Mouse (Mus musculus) MEL (cell line): ENCODE data around the gene Ptk7. TPM values are rescaled to one million over a fixed set of nuclear protein-coding genes. Genes with fewer than 3 reads are reported as not detected.

Source experiments
- DNase-seq: peaks from one replicate; pipeline ENCODE4 v3.0.0; 2011; ENCODE audit warnings: low read depth, low spot score
- H3K27ac ChIP-seq: 2 replicates; pipeline ENCODE4 v1.5.1; 2012; ENCODE audit warnings: low read depth, mild to moderate bottlenecking, control low read depth, low read length, moderate library complexity; ENCODE audit not compliant: control insufficient read depth
- H3K27me3 ChIP-seq, 2 experiments: fragments of 150-350 bp in 1 of 2; sonication (generic) in 1 of 2; 2 replicates each; pipeline ENCODE4 v1.6.1; 2012; ENCODE audit warnings: low read length in 2 of 2, mild to moderate bottlenecking in 2 of 2, improper control_type of control experiment in 1 of 2, moderate library complexity in 1 of 2; ENCODE audit not compliant: insufficient read depth in 2 of 2, control insufficient read depth in 1 of 2
- H3K36me3 ChIP-seq, 2 experiments: 2 replicates each; pipeline ENCODE4 v1.6.1; 2012 to 2014; ENCODE audit warnings: low read length in 2 of 2, improper control_type of control experiment in 1 of 2, inconsistent platforms in 1 of 2, mild to moderate bottlenecking in 1 of 2; ENCODE audit not compliant: insufficient read depth in 2 of 2, control insufficient read depth in 1 of 2
- H3K4me1 ChIP-seq, 2 experiments: fragments of 150-350 bp in 1 of 2; sonication (generic) in 1 of 2; 2 replicates each; pipeline ENCODE4 v1.6.1; 2012; ENCODE audit warnings: low read length in 2 of 2, improper control_type of control experiment in 1 of 2, mild to moderate bottlenecking in 1 of 2; ENCODE audit not compliant: insufficient read depth in 2 of 2, control insufficient read depth in 1 of 2
- H3K4me3 ChIP-seq, 2 experiments: fragments of 150-350 bp in 1 of 2; sonication (generic) in 1 of 2; 2 replicates each; pipeline ENCODE4 v1.5.1; 2012; ENCODE audit warnings: low read depth in 2 of 2, low read length in 2 of 2, mild to moderate bottlenecking in 2 of 2, moderate library complexity in 2 of 2, control low read depth in 1 of 2, improper control_type of control experiment in 1 of 2; ENCODE audit not compliant: control insufficient read depth in 1 of 2, insufficient read depth in 1 of 2
- H3K79me2 ChIP-seq: 2 replicates; pipeline ENCODE4 v1.6.1; 2012; ENCODE audit warnings: mild to moderate bottlenecking, low read length, moderate library complexity; ENCODE audit not compliant: control insufficient read depth, poor library complexity, insufficient read depth
- H3K9ac ChIP-seq: 2 replicates; pipeline ENCODE4 v1.6.1; 2012; ENCODE audit warnings: low read depth, mild to moderate bottlenecking, control low read depth, low read length, moderate library complexity; ENCODE audit not compliant: control insufficient read depth, poor library complexity, severe bottlenecking
- H3K9me3 ChIP-seq: fragments of 150-350 bp; sonication (generic); replicated peaks from 2 replicates; pipeline ENCODE4 v1.6.1; 2012; ENCODE audit warnings: mild to moderate bottlenecking, low read length, improper control_type of control experiment, moderate library complexity; ENCODE audit not compliant: insufficient read depth
- CHD1 ChIP-seq: IDR thresholded peaks from 2 replicates; pipeline ENCODE4 v1.6.1; 2012; ENCODE audit warnings: low read depth, mild to moderate bottlenecking, inconsistent platforms, low read length, improper control_type of control experiment
- CTCF ChIP-seq, 3 experiments: IDR thresholded peaks in 2 of 3; conservative IDR thresholded peaks in 1 of 3; 2 replicates each; pipeline ENCODE4 v1.5.1; 2011 to 2012; ENCODE audit warnings: low read length in 3 of 3, low read depth in 2 of 3, mild to moderate bottlenecking in 2 of 3, improper control_type of control experiment in 1 of 3, inconsistent platforms in 1 of 3, mixed read lengths in 1 of 3, moderate library complexity in 1 of 3; ENCODE audit not compliant: control insufficient read depth in 1 of 3, insufficient read depth in 1 of 3, poor library complexity in 1 of 3, severe bottlenecking in 1 of 3
- E2F4 ChIP-seq: IDR thresholded peaks from 2 replicates; pipeline ENCODE4 v1.6.1; 2011; ENCODE audit warnings: low read depth, low read length, improper control_type of control experiment, borderline replicate concordance
- ELF1 ChIP-seq: IDR thresholded peaks from 2 replicates; pipeline ENCODE4 v1.6.1; 2014; ENCODE audit warnings: low read depth, mild to moderate bottlenecking, inconsistent platforms, low read length, improper control_type of control experiment, moderate library complexity
- GATA1 ChIP-seq: IDR thresholded peaks from 2 replicates; pipeline ENCODE4 v1.6.1; 2011; ENCODE audit warnings: low read depth, low read length, improper control_type of control experiment
- JUND ChIP-seq: IDR thresholded peaks from 2 replicates; pipeline ENCODE4 v1.6.1; 2011; ENCODE audit warnings: low read depth, mild to moderate bottlenecking, improper control_type of control experiment, low read length
- KAT2A ChIP-seq: conservative IDR thresholded peaks from 2 replicates; pipeline ENCODE4 v1.6.1; 2012; ENCODE audit warnings: low read depth, low read length, improper control_type of control experiment, inconsistent platforms
- MAZ ChIP-seq: IDR thresholded peaks from 2 replicates; pipeline ENCODE4 v1.6.1; 2012; ENCODE audit warnings: low read depth, mild to moderate bottlenecking, inconsistent platforms, low read length, improper control_type of control experiment
- MYB ChIP-seq: IDR thresholded peaks from 2 replicates; pipeline ENCODE4 v1.6.1; 2011; ENCODE audit warnings: mild to moderate bottlenecking, low read depth, low read length, improper control_type of control experiment
- MYC ChIP-seq: IDR thresholded peaks from 2 replicates; pipeline ENCODE4 v1.6.1; 2011; ENCODE audit warnings: low read depth, mild to moderate bottlenecking, low read length, improper control_type of control experiment, moderate library complexity
- POLR2AphosphoS5 ChIP-seq: IDR thresholded peaks from 2 replicates; pipeline ENCODE4 v1.6.1; 2012; ENCODE audit warnings: low read depth, borderline replicate concordance, mild to moderate bottlenecking, inconsistent platforms, low read length, moderate library complexity, mixed read lengths
- RCOR1 ChIP-seq: IDR thresholded peaks from 2 replicates; pipeline ENCODE4 v1.6.1; 2012; ENCODE audit warnings: low read depth, mild to moderate bottlenecking, inconsistent platforms, low read length, improper control_type of control experiment
- SMC3 ChIP-seq: IDR thresholded peaks from 2 replicates; pipeline ENCODE4 v1.6.1; 2011; ENCODE audit warnings: low read depth, low read length, improper control_type of control experiment
- TAL1 ChIP-seq: IDR thresholded peaks from 2 replicates; pipeline ENCODE4 v1.6.1; 2012; ENCODE audit warnings: mild to moderate bottlenecking, inconsistent platforms, low read length, moderate library complexity, mixed read lengths
- USF2 ChIP-seq, 2 experiments: IDR thresholded peaks; 2 replicates each; pipeline ENCODE4 v1.6.1; 2011 to 2012; ENCODE audit warnings: improper control_type of control experiment in 2 of 2, low read length in 2 of 2, borderline replicate concordance in 1 of 2, inconsistent platforms in 1 of 2, low read depth in 1 of 2, mild to moderate bottlenecking in 1 of 2; ENCODE audit not compliant: insufficient read depth in 1 of 2
- ZKSCAN1 ChIP-seq: IDR thresholded peaks from 2 replicates; pipeline ENCODE4 v1.6.1; 2012; ENCODE audit warnings: low read depth, mild to moderate bottlenecking, inconsistent platforms, low read length, improper control_type of control experiment, moderate library complexity
- polyA plus RNA-seq, 2 experiments: library from polyadenylated mRNA; stranded (reverse) in 1 of 2; unstranded in 1 of 2; fragments of >175 nt in 1 of 2; fragments of >200 nt in 1 of 2; gene quantifications; 2 replicates each; pipeline versions ENCODE4 v1.2.1 to v1.2.4; 2012; ENCODE audit warnings: low replicate concordance in 2 of 2, low read depth in 1 of 2; ENCODE audit not compliant: insufficient read length in 2 of 2, insufficient read depth in 1 of 2, missing spikeins in 1 of 2
- total RNA-seq: library from RNA; depleted of rRNA; stranded (reverse); fragments of 300-350 nt; gene quantifications from 2 replicates; pipeline ENCODE4 v1.2.3, GENCODE M21; 2012

Gene Ptk7
- total and polyA plus RNA-seq, 3 experiments, result 0.04 to 0.10 TPM; not detected in 1

- Histone ChIP-seq H3K27me3 (peaks cover 0 to 2% of the 10 kb centered on the region in 2 experiments; a peak in 2 of 4 replicates), H3K27ac (no peak overlapping the region), H3K9ac (no peak overlapping the region), H3K4me1 (no peaks in the 10 kb centered on the region), H3K36me3 (no peaks in the 10 kb centered on the region), H3K4me3 (no peak overlapping the region), H3K79me2 (no peaks in the 10 kb centered on the region), H3K9me3 (no peaks in the 10 kb centered on the region)
- TF ChIP-seq KAT2A (no peak), ZKSCAN1 (no peak), POLR2AphosphoS5 (no peak), JUND (no peak), MYB (no peak)
- DNase-seq, result no peak
Observed at GRCm38 (mm10) chr17:46571005-46571404, 58.3 kb downstream of the Ptk7 start.

- no peak overlapping the region for H3K4me3 ChIP-seq
- TF ChIP-seq CHD1 (no peak), ELF1 (no peak), MAZ (no peak), SMC3 (no peak), RCOR1 (no peak), GATA1 (no peak), MYC (no peak), CTCF (IDR thresholded peaks at IDR 0.05 in 2 of 3, conservative IDR thresholded peaks at IDR 0.05 in 1 of 3; ENCODE audit: control insufficient read depth in 1 of 3, insufficient read depth in 1 of 3, low read depth in 2 of 3, low read length in 3 of 3, poor library complexity in 1 of 3, severe bottlenecking in 1 of 3) (no peak), TAL1 (no peak), USF2 (IDR thresholded peaks at IDR 0.05; ENCODE audit: borderline replicate concordance in 1 of 2, insufficient read depth in 1 of 2, low read depth in 1 of 2, low read length in 2 of 2) (no peak), E2F4 (no peak)
Observed at GRCm38 (mm10) chr17:46559146-46559545, 70.2 kb downstream of the Ptk7 start.

More at GRCm38 (mm10) chr17:46559146-46559545, 70.2 kb downstream of the Ptk7 start:
- H3K27ac ChIP-seq, result no peak overlapping the region
- H3K9ac ChIP-seq, result no peak overlapping the region
- peaks cover 18% of the 10 kb centered on the region for H3K79me2 ChIP-seq
- DNase-seq, result no peak
- H3K27me3 ChIP-seq, result no peaks in the 10 kb centered on the region; a peak in 1 of 4 replicates
- peaks cover 0 to 5% of the 10 kb centered on the region in 2 experiments; a peak in 2 of 4 replicates for H3K36me3 ChIP-seq
- no peaks in the 10 kb centered on the region for H3K9me3 ChIP-seq
- H3K4me1 ChIP-seq, result peaks cover 2 to 7% of the 10 kb centered on the region in 2 experiments; a peak in 3 of 4 replicates
